In the genomic region with DNA sequence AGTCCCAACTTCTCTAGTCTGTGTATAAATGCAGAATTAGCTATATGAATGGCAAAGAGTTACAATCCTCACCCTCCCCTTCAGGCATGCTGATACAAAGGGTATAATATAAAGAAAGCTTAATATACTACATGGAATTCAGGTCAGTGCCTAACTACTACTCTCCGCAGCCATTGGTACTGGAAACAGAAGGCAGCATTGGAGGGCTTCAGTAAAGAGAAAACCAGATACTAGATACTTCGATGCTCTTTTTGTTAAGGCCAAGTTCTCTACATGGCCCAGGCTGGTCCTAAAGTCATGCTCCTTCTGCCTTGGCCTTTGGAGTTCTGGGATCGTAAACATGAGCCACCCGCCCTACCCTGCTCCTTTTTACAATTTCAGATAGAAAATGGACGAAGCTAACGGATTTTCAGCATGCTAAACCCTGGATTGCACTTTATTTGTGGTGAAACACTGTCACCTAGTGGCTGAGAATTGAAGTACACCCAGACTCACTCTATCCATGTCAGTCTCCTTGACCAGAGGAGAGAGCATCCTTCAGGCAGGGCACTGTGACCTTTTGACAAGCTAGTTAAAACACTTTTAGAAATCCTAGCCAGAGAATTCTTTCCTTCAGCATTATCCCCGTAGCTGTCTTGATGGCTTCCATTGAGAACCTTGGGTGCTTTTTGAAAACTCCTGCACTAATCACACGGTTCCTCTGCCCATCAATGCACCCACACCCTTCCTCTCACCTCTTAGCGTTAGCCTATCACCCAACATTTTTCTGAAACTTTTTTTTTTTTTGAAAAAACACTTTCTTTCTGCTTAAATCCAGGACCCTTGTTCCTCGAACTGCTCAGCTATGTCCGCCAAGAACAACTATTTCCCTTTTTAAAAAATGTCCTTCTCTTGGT, we compare ENCODE assay signal across 8 mouse cellular contexts. TPM values are rescaled to one million over a fixed set of nuclear protein-coding genes. Genes with fewer than 3 reads are reported as not detected.
DNase-seq lines count a peak whose midpoint lies in the region; ATAC-seq and TF ChIP-seq lines count a peak whose summit lies in the region.

No protein-coding gene starts in this region.

- H3K27me3 ChIP-seq in hindbrain, postnatal 0 days (ENCODE audit: insufficient read depth, low read length): no peaks in the 10 kb centered on the region

- no peak overlapping the region for H3K27ac ChIP-seq in hindbrain, postnatal 0 days

- no peaks in the 10 kb centered on the region for H3K4me1 ChIP-seq in hindbrain, postnatal 0 days (ENCODE audit: insufficient read depth, low read length)

- no peak overlapping the region for H3K4me3 ChIP-seq in hindbrain, postnatal 0 days (ENCODE audit: low read length)

- no peaks in the 10 kb centered on the region for H3K9me3 ChIP-seq in hindbrain, postnatal 0 days (ENCODE audit: low read length)

- H3K9ac ChIP-seq in hindbrain, postnatal 0 days (replicated peaks; ENCODE audit: low read length): no peak overlapping the region

- H3K4me2 ChIP-seq in hindbrain, postnatal 0 days (ENCODE audit: low read depth, low read length): peak overlapping the region; percentile 35

- WGBS in hindbrain, postnatal 0 days: 46% methylated on average over 11 of the region's 11 CpGs

- H3K36me3 ChIP-seq in hindbrain, postnatal 0 days (ENCODE audit: insufficient read depth, low read length): no peaks in the 10 kb centered on the region

- peak; percentile 85 for ATAC-seq in activated CD4-positive, CD25-positive, alpha-beta regulatory T cell, adult 4 months
- ATAC-seq in hindbrain, postnatal 0 days: peak; percentile 90

- DNase-seq in cerebellum, postnatal 25 days: peak; percentile 75 to 85
- DNase-seq in frontal cortex, postnatal 36 days (ENCODE audit: low spot score in 2 of 2): peak; percentile 84 to 92
- peak; percentile 87 for DNase-seq in hindbrain, postnatal 0 days (ENCODE audit: low spot score)
- DNase-seq in left cerebral cortex, adult 11 months (ENCODE audit: low spot score): peak; percentile 78
- peak; percentile 89 for DNase-seq in lung, postnatal 36 days
- peak; percentile 73 for DNase-seq in right cerebral cortex, adult 18-20 months
- peak; percentile 55 for DNase-seq in yolk sac, embryonic 10.5 days (ENCODE audit: low spot score)

- peak; percentile 100 for TF ChIP-seq CTCF in hindbrain, postnatal 0 days (IDR thresholded peaks at IDR 0.05; ENCODE audit: low read depth)

RNA-seq across cellular contexts. Expression of a gene that starts 51.5 kb away (rescaled TPM):
- under 1 TPM in 1 of 2 experiments, not detected in 1; 0.33 TPM for polyA plus RNA-seq in activated CD4-positive, CD25-positive, alpha-beta regulatory T cell, adult 4 months (2017; shearing (Covaris generic))
- total RNA-seq in hindbrain, postnatal 0 days (2014; rRNA removed): 0.18 and 0.42 TPM in 2 replicates
- polyA plus RNA-seq in hindbrain, postnatal 0 days (2015; fragmentation: Nextera tagmentation; extraction: Ambion mirVana): 0.51 and 0.62 TPM in 2 replicates

RNA-seq across cellular contexts. Expression of a gene that starts 51.5 kb away (rescaled TPM):
- polyA plus RNA-seq in activated CD4-positive, CD25-positive, alpha-beta regulatory T cell, adult 4 months (2017; shearing (Covaris generic)): 1 to 10 TPM; 3.4 to 4.8 TPM
- 40.5 and 41.2 TPM in 2 replicates for total RNA-seq in hindbrain, postnatal 0 days (2014; rRNA removed)
- 17.9 and 19.0 TPM in 2 replicates for polyA plus RNA-seq in hindbrain, postnatal 0 days (2015; fragmentation: Nextera tagmentation; extraction: Ambion mirVana)
